Mouse (Mus musculus): ENCODE measurements around the gene Itga9.

The Itga9 gene

DNA sequence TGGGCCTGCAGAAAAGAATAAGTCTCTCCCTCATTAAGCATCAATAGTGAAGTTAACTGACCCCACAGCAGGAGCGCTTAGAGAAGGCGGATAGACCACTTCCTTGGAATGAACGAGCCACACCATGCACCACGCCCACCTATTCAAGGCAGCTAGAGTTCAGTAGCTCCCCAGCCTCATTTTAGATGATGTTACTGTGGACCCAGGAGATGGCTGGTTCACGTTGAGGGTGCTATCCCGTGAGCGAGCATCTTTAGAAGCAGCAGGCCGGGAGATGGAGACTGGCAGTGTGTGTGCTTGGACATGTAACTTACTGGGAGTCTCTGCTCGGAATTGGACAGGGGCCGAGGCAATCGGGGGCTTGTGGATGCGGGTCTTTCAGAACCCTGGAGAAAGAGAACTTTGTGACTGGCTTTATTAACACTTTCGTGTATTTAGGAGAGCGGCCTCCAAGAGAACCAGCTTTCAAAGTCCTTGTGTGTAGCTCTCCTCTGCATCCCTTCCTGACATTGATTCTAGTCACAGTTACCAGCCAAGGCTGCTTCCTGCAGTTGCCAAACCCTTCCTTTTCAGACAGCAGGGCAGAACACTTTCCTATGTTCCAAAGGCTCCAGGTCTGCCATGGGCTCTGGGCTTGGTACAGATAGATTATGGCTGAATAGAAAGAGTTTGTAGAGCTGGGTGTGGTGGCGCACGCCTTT lies 1.4 kb downstream of the Itga9 start:
- CTCF ChIA-PET = no interaction called here

DNA sequence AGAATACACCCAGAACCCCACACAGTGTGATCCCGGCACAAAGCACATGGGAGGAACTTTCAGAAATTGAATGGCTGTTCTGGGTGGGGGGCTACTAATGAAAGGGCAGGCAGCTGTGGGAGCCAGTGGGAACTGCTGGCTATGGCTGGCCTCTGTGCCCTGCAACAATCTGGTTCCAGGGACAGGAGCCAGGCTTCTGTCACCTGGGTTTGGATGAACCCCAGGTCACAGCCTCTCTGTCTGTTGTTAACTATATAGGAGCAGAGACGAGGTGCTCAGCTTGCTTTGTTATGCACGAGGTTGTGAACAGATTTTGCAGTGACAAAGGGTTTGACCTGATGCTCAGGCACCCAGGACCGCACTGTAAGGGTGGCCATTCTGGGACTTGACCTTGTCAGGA lies 2.1 kb downstream of the Itga9 start:
- CTCF ChIA-PET = interaction anchor here (0.5 kb wide), 1 partner anchor 59 kb away, joined by 5 read pairs; no protein-coding TSS in a partner anchor

DNA sequence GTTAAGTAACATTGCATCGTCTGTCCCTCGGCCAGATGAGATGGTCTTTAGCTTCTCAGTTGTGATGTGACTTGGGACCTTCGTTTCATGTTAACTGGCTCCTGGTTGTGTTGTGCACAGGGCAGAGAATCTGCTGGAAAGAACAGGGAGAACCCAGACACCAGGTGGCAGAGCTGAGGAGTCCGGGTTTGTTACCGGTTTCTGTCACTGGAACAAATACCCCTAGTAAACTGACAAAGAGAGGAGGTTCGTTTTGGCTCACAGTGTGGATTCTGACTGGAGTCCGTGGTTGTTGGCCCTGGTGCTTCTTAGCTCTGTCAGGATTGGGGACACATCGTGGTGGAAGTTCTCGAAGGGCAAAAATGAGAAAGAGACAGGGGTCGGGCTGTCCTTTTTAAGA lies 3.6 kb downstream of the Itga9 start:
- CTCF ChIA-PET = no interaction called here

DNA sequence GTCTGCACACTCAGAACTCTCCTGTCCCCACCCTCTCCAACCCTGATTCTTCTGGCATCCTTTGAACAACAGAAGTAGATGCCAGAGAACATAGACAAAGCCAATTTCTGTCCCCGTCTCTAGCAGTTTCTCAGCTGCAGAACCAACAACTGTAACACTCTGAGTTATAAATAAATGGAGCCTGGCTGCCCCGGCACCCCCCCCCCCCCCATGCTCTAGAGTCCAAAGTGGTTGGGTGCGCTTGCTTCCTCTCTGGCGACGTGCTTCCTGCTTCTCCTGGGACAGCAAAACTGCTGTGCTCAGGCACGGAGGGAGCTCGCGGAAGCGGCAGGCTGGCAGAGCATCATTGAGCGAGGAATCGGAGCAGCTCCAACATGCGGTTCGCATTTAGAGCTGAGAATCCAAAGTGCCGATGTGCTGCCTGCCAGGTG lies 4.6 kb downstream of the Itga9 start:
- CTCF ChIA-PET = no interaction called here

DNA sequence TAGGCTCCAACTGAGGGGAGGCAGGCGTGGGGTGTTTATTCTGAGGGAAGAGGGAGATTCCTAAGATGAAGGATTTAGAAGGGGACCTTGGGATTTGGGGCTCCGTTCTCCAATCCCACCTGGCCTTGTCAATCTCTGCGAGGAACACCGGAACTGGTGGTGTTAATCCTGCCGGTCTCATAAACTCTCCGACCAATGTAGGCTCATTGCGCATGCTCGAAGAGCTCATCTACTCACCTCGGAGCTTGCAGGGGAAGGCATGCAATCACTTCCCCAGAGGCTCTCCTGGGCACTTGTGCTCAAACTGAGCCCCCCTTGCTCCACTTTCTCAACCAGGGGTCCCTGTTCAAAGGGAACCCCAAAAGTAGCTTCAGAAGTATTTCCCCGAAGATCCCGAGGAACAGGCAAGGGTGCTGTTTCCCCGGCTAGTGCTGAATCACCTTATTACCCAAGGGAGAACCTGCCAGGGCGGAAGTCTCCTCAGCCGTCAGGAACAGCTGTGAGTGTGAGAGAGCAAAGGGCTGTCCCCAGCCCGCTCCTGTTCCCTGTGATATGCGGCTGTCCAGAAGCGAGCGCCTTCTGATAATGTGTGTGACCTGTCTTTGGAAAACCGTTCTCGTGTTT lies 5.6 kb downstream of the Itga9 start:
- CTCF ChIA-PET = interaction anchor here (0.5 kb wide), 1 partner anchor 148 kb away, joined by 7 read pairs; no protein-coding TSS in a partner anchor

DNA sequence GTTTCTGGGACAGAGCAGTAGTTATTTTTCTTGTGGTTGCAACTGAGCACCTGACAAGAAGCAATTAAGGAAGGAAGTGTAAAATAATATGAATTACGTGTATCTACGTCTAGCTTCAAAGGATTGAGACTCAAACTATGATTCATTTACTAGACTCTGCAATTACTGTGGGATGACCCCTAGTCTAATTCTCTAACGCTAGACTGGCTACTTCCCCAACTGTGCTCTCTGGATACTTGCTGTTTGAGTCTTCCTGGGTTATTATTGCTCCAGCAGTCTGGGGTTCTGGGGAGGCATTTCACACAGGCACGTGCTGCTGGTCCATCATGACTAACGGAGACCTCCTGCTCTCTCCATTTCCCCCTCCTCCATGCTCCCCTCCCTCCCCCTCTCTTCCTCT lies 10.7 kb downstream of the Itga9 start:
- CTCF ChIA-PET = no interaction called here

DNA sequence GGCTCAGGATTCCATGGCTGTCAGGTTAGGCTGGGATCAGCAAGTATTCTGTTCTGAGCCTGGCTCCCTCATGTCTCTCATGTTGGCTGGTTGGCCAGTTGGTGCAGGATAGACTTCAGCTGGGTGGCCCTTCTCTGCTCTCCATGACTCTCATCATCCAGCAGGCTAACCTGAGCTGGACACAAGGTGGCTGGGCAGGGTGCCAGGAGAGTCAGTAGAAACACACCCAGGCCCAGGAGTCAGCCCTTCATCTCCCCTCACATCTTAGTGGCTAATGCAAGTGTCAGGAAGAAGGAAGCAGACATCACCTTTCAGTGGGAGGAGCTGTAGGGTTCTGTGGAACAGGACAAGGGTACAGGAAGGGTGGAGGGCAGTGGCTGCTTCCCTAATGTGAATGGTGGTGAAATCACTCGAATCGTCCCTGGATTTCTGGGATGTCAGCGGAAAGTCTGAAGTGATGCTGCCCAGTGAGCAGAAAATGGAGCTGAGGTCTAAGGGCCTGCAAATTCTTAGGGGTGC lies 12.3 kb downstream of the Itga9 start:
- CTCF ChIA-PET = no interaction called here

DNA sequence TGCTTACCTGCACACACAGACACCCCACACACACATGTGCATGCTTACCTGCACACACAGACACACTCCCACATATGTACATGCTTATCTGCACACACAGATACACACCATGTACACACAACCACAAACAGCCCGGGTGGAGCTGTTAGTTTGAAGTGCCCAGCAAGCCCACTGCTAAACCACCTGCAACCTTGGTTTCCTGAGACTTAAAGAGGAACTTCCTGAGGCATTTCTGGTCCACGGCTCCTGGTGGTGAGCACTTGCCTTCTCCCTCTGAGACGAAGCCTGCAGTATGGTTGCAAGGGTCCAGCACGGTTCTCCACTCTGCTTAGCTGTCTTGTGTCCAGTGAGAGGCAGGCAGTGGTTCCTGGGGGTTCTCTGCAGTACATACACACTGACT lies 14.3 kb downstream of the Itga9 start:
- CTCF ChIA-PET = no interaction called here

DNA sequence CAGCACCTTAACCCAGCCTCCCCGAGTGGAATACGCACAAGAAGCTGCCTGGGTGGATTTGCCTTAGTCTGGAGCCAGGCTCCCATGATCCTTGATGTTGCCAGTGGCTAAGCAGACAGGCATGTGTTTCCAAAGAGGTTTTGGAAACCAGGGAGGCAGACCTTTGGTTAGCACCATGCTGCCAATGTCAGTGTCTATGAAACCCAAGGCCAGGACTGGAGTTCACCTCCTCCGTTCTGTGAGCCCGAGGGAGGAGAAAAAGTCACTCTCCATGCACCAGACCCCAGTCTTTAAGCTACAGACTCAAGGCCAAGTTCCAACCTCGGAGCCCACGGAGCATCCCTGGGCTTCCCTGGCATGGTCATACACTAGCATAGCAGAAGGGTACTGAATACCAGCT lies 15.2 kb downstream of the Itga9 start:
- CTCF ChIA-PET = no interaction called here

DNA sequence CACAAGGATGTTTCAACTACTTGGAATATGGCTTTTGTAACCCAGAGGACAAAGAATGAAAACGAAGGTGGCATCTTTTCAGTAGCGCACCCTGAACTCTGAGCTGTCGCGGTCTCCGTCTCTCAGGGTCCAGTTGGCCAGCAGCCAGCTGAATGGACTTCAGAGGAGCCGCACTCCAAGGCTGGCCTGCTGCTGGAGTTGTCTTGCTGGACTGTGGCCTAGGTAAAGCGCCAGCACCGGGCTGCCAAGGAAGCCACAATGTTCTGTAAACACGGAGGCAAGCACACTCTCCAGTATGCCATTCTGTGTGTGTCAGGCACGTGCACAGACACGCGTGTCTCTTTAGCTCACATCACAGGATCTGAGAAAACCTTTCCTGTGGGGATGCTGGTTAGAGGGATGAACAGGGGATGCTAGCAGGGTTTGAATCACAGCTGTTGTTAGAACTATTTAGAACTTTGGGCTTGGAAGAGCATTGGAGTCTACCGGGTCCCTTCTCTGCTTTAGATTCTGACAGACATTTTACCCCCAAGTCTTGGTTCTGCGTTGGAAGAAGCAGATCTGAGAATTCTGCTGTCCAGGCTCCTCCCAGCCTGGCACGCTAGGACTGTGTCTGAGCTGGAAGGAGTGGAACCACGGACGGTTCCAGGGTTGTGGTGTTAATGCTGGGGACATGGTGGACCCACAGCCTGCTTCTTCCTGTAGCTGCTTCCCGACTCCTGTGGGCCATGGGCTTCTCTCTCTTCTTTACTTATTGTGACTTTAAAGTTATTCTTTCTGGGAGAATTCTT lies 16.1 kb downstream of the Itga9 start:
- CTCF ChIA-PET = no interaction called here

DNA sequence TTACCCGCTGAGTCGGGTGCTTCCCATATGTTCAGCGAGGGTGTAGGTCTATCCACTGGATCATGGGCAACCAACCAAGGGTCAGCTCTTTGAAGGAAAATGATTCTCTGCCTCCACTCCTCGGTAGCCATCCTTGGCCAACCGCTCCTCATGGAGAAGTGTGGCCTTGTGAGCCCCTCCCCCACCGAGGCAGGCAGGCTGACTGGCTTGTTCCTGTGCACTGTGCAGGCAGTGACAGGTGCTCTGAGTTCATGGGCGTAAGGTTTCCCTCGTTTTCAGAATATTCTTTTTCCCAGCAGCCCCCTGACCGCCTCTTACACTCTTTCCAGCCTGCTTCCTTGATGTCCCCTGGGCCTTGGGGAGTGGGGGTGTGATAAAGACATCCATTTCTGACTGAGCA lies 17.0 kb downstream of the Itga9 start:
- CTCF ChIA-PET = interaction anchor here (0.6 kb wide), 1 partner anchor 21 kb away, joined by 3 read pairs; no protein-coding TSS in a partner anchor

DNA sequence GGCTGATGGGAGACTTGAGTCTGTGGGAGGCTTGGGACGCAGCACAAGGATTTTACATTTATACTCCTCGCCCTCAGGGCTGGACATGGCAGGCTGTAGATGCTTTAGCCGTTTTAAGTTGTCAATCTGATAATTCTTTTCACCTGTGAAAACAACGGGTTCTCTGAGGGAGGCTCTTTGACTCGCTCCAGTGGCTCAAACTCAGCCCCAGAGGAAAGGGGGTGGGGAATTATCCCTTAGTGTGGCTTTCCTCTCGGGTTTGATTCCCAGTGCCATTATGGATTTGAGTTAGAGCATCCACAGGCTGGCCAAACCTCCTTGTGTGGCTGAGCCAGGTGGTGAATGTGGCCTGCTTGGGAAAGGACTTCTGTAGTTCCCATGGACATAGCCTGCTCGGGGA lies 17.7 kb downstream of the Itga9 start:
- CTCF ChIA-PET = no interaction called here

DNA sequence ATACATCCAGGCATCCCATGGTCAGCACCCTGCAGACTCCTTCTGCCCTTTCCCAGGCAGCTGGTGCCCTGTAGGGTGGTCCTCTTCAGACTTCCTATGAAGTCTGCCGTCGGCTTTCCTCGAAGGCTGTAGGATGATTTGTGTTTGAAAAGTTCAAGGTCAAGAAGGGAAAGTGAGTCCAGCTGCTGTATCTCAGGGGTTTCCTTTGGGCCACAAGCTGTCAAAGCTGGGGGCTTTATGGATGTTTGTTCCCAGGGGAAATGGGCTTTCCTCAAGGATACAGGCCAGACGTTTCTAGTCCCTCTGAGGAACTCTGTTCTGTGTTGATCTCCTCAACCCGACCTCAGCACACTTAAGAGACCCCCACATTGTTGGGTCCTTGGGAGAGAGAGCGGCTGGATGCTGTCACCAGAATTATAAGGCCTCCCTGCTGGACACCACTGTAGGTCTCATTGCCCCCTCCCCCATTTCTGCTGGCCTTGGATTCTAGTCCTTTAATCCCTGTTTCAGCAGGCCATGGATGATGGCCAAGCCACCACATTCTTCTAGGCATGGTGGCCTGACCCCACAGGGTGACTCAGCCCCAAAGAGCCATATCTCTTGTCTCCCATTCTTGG lies 23.4 kb downstream of the Itga9 start:
- CTCF ChIA-PET = no interaction called here

DNA sequence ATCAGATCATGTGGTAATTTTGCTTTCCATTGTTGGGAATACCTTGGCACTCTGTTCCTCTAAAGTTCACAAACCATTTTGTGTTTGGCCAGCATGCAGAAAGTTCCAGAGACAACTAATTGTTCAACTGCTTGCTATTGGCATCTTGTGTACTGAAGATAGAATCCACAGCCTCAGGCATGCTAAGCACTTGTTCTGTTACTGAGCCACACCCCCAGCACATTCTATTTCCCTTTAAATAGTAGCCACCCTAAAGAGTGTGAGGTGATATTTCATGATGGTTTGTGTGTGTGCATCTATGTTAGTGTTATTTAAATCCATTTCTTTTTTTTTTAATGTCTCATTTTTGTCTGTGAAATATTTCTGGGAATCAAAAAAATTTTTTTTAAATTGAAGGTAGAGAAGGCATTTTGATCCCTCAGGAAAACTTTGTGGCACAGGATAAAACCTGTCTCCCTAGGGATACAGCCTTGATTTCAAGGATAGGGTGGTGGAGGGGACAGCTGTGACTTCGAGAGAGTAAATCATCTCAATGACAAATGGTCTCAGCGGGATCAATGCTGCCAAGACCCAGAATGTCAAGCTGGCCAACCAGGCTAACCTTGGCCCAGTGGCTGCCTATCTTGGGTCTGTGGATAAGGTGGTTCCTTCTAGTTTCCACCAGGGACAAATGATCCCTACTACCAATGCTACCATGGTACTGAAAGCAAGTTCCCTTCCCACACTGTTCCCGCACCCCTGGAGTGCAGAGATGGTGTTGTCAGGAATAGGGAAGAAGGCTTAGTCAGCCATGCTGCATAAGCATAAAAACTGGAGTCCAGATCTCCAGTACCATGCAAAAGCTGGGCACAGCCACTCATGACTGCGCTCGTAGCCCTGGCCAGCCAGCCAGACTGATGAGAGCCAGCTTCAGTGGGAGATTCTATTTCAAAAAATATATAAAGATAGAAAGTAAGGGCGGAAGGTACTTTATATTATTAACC lies 25.6 kb downstream of the Itga9 start:
- CTCF ChIA-PET = no interaction called here

DNA sequence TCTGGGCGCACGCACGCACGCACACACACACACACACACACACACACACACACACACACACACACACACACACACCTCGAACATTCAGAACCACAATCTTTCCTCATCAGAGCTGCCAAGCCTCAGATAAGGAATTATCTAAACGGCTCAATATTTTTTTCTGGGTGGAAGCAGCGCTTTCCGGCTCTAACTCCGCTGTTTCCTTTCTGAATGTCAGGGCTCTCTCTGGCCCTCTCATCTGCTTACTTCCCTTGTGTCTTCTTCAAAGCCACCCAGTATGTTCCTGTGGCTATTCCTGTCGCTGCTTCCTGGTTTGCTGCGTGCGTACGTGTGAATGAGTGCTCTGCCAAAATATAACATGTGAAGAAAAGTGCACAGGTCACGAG lies 26.3 kb downstream of the Itga9 start:
- CTCF ChIA-PET = no interaction called here

DNA sequence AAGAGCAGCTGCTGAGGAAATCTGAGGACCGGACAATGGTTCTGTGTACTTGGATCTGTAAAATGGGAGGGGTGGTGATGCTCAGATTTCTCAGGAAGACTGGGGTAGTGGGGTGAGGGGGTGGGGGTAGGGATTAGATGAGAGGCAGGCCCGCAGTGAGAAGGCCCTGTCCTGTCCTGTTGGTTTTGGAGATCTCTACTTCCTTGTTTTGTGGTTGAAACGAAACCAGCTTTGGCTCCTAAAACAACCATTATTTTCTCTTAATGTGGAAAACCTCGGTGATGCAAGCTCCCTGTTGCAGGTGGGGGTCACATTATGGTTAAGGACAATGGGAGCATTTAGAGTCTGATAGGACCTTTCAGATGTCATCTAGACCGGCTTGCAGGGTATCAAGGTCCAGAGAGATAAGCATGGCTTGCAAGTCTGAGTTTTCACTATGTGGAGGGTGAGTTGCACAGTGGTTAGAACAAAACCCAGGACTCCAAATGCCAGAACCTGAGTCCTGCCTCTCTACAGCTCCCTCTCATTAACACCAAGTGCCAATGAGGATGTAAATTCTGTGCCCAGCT lies 32.2 kb downstream of the Itga9 start:
- CTCF ChIA-PET = no interaction called here

DNA sequence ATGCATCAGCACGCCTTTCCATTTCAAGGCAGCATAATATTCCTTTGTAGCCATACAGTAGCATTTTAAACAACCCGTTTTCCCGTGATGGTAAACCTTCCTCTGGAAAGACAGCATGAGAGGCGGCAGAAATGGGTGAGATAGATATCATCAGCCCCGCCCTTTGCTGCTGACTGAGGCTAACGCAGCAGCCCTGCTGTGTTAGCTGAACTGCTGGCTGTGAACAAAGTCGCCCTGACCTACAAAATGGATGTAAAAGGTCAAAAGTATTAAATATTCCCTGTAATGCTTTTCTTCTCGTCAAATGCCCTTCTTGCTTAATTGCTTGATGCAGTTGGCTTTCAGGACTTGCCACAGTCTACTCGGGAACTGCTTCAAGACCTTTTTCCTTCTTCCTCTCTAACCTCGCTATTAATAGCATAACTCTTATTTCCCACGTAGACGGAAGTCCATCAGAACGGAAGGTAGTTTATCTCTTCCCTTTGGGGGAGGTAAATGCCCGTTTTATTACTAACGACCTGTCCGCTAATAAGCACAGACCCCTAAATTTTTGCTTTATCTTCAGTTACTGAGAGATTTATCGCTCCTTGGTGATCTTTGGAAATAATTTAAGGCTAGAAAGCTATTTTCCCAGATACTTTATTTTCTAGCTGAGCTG lies 39.3 kb downstream of the Itga9 start:
- CTCF ChIA-PET = no interaction called here

DNA sequence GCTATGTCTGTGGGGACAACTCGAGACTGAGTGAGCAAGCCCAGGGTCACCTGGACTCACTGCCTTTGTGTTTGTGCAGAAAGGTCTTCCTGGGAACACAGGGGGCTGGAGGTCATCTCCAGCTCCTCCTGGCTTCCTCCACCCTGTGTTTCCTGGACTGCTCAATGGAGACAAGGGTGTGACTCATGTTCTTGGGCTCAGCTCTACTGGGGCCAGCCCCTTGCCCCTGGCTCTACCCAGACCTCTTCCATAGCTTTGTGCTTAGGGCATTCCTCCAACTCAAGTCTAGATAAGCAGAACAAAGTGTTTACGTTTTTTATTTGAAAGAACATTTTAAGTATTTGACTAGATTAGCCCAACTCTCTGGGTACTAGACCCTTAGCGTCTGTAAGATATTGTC lies 41.0 kb downstream of the Itga9 start:
- CTCF ChIA-PET = no interaction called here

DNA sequence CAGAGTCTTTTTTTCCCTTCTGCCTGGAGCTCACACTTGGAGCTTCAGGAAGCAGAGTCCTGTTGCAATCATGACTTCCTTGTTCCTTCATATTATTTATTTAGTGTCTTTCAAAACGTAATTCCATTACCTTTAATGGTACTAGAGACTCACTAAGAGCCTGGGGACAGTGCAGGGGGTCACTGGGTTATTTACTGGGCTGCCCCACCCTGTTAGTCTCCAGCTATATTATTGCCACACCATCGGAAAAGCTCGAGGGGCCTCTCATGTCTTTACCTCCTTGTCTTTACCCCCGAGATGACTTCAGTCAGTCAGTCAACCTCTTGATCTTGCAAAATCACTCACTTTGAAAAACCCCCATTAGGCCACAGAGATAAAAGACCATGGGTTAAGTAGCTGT lies 44.5 kb downstream of the Itga9 start:
- CTCF ChIA-PET = interaction anchor here (0.7 kb wide), 1 partner anchor 72 kb away, joined by 3 read pairs; no protein-coding TSS in a partner anchor

DNA sequence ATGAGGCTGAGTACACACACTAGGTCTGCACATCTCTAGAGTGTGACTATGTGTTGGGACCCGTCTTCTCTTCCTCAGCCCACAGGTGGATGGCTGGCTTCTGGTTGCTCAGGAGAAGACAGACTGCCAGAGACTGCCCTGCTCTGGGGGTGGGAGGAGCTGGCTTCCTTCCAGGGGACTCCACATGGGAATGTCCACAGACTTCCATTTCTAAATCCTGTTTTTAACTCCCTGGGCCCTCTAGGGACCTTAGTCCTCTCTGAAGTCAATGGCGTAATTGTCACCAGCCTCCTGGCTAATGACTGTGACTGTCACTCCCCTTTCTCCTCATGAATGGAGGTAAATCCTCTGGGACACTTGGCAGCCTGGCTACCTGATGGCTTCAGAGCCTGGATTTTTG lies 45.4 kb downstream of the Itga9 start:
- CTCF ChIA-PET = interaction anchor here (0.6 kb wide), 1 partner anchor 41 kb away, joined by 3 read pairs; no protein-coding TSS in a partner anchor

Data from spleen, embryonic (tissue).